Mouse (Mus musculus) olfactory bulb, adult 2 months (tissue): ENCODE results near the gene Hes2. TPM values are rescaled to one million over a fixed set of nuclear protein-coding genes. Genes with fewer than 3 reads are reported as not detected.
A peak's percentile ranks its signal among the peaks of the same experiment; 100 is the strongest.

Experiments
- H3K27ac ChIP-seq: fragments of 200-500 bp; 2 replicates; pipeline ENCODE4 v1.5.1; 2012; ENCODE audit warnings: low read depth, low read length; ENCODE audit not compliant: insufficient read depth
- H3K4me1 ChIP-seq: fragments of 200-500 bp; 2 replicates; pipeline ENCODE4 v1.6.1; 2012; ENCODE audit warnings: low read length; ENCODE audit not compliant: control insufficient read depth, insufficient read depth
- H3K4me3 ChIP-seq: fragments of 200-500 bp; 2 replicates; pipeline ENCODE4 v1.5.1; 2012; ENCODE audit warnings: mild to moderate bottlenecking, low read depth, low read length, moderate library complexity; ENCODE audit not compliant: insufficient read depth
- CTCF ChIP-seq: fragments of 200-500 bp; IDR thresholded peaks from 2 replicates; pipeline ENCODE4 v1.5.1; 2012; ENCODE audit warnings: low read depth, mild to moderate bottlenecking, low read length, moderate library complexity; ENCODE audit not compliant: insufficient read depth
- POLR2A ChIP-seq: fragments of 200-500 bp; IDR thresholded peaks from 2 replicates; pipeline ENCODE4 v1.6.1; 2012; ENCODE audit warnings: mild to moderate bottlenecking, low read depth, low read length, moderate library complexity; ENCODE audit not compliant: insufficient read depth
- WGBS: fragments of 180-500 bp; shearing (Covaris S2); methylation state at CpG from one replicate; pipeline ENCODE4 v1.1.7; 2018; 5-methylcytosine and 5-hydroxymethylcytosine counted together
- polyA plus RNA-seq: library from polyadenylated mRNA; stranded (reverse); fragments of >200 nt; gene quantifications from 2 replicates; pipeline ENCODE4 v1.2.4, GENCODE M21; 2012; ENCODE audit warnings: low replicate concordance; ENCODE audit not compliant: missing spikeins, insufficient read depth, insufficient read length

The Hes2 gene
- polyA plus RNA-seq, 1 experiment = not detected

- no peak overlapping the region for H3K27ac ChIP-seq
- no peak overlapping the region for H3K4me3 ChIP-seq
- H3K4me1 ChIP-seq = 0 out of 2 replicates have a peak, but pooled peaks cover 3% of the 10 kb centered on the region
- no peak for TF ChIP-seq POLR2A
- TF ChIP-seq CTCF = no peak
- 82% methylated on average over 10 of the region's 10 CpGs for WGBS
Measured at GRCm38 (mm10) chr4:152170286-152170685, 11.6 kb downstream of the Hes2 start.

DNA sequence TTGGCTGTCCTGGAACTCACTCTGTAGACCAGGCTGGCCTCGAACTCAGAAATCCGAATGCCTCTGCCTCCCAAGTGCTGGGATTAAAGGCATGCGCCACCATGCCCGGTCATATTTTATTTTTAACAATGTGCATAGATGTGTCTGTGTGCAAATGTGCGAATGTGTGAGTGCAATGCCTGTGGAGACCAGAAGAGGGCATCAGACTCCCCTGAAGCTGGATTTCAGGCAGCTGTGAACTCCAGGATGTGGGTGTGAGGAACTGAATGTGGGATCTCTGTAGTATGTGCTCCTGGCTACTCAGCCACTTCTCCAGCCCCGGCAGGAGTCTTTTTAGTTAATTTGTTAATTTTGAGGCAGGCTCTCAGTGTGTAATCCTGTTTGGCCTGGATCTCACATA, 12.9 kb downstream of the Hes2 start:
- Histone ChIP-seq H3K4me1 (no peaks in the 10 kb centered on the region), H3K4me3 (no peak overlapping the region), H3K27ac (no peak overlapping the region)
- TF ChIP-seq CTCF (no peak), POLR2A (no peak)
- WGBS = 80% methylated on average over 6 of the region's 6 CpGs

DNA sequence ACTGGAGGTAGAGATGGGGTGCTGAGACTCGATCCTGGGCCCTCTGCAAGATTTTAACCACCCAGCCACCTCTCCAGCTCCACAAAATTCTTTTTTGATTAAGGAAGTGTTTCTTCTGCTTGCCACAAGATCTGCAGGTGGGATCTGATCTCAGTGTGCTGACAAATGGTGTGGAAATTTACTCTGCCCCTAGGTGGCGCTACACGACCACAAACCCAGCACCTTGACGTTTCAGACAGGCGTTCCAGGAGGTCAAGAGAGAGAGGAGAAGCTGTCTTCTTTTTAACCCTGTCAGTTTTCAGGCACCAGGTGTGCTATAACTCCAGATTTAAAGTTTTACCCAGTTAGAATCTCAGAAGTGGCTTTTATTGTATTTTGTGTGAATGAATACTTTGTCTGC, 14.4 kb downstream of the Hes2 start:
- WGBS = 1% methylated on average over 5 of the region's 5 CpGs
- Histone ChIP-seq H3K4me3 (no peak overlapping the region), H3K27ac (no peak overlapping the region), H3K4me1 (peaks cover 2% of the 10 kb centered on the region; the same call in 1 of the 2 replicates)
- no peak for TF ChIP-seq POLR2A
- peak; percentile 79 for TF ChIP-seq CTCF

DNA sequence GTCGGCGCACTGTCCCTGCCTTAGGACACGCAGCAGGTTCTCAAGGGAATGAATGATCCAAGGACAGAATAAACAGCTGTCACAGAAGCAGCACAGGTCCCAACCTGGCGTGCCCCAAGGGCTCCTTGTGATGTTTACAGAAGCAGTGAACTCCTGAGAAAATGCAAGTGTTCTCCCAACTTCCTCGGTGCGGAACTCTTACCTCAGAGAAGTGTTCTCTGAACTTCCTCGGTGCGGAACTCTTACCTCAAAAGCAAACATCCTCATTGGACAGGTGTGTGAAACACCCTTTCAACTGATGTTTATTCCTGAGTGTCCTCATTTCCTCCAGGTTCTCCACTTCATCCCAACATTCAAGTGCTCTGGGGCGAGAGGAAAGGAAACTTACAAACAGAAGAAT, 15.3 kb downstream of the Hes2 start:
- Histone ChIP-seq H3K27ac (no peak overlapping the region), H3K4me1 (peaks cover 3% of the 10 kb centered on the region; the same call in 1 of the 2 replicates), H3K4me3 (no peak overlapping the region)
- 88% methylated on average over 9 of the region's 9 CpGs for WGBS
- no peak for TF ChIP-seq POLR2A
- TF ChIP-seq CTCF = no peak

DNA sequence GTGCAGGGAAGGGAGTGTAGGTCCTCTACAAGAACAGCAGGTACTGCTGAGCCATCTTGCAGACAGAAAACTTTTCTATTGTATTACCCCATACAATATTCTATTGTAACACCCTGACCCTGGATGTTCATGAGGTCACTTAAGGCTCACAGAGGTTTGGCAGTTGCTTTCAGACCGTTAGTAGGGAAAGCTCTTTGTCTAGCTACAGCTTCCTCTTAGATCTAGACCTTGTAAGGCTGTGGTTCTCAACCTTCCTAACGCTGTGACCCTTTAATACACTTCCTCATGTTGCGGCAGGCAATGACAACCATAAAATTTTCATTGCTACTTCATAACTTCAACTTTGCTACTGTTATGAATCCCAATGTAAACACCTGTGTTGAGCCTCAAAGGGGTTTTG, 18.0 kb downstream of the Hes2 start:
- TF ChIP-seq POLR2A (no peak), CTCF (no peak)
- WGBS = 92% methylated on average over 3 of the region's 3 CpGs
- Histone ChIP-seq H3K4me3 (no peak overlapping the region), H3K27ac (no peak overlapping the region), H3K4me1 (peaks cover 21% of the 10 kb centered on the region)

GRCm38 (mm10) chr4:152177174-152177536, 18.5 kb downstream of the Hes2 start:
- H3K4me3 ChIP-seq = peak overlapping the region; percentile 94
- 57% methylated on average over 6 of the region's 6 CpGs for WGBS
- TF ChIP-seq CTCF = no peak
- no peak for TF ChIP-seq POLR2A
- peak overlapping the region; percentile 81 for H3K27ac ChIP-seq
- H3K4me1 ChIP-seq = peaks cover 21% of the 10 kb centered on the region

DNA sequence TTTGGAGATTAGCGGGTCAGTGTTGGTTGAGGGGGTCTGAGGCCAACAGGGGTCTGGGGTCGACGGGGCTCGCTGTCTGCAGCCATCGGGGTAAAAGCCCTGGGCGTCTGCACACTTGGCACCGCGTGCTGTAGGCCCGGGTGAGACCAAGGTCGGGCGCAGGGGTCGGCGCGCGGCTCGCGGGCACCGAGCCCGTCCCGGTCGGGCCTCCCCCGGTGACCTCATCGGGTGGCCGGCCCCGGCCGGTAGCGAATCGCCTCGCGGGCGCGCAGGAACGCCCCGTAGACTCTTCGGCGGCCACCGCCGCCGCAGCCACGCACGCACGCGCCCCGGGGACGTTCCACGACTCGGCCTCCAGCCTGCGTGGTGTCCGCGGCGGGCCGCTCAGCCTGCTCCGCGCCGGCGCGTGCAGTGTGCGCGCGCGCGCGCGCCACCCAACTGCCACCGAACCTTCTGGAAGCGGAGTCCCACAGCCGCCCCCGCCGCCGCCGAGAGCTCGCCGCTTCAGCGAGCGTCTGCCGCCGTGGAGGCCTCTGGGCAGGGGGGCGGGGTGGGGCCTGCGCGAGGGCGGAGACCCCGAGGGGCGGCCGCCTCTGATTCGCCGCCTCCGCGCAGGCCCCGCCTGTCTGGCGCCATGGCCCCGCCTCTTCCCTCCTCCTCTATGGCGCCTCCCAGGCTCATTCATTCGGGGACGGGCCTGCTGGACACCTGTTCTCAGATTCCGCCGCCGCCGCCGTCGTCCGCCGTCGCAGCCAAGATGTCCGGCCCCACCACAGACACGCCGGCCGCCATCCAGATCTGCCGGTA, 19.1 kb downstream of the Hes2 start, which contains the start of gene Acot7:
Gene Acot7, plus strand, starts transcription at position 598 of the 807 bp plus-strand sequence.
- TF ChIP-seq CTCF = no peak
- peak; percentile 95 for TF ChIP-seq POLR2A
- under 1% methylated on average over 106 of the region's 108 CpGs for WGBS

GRCm38 (mm10) chr4:152178344-152178864, 19.7 kb downstream of the Hes2 start:
- Histone ChIP-seq H3K4me1 (peaks cover 21% of the 10 kb centered on the region), H3K27ac (peak overlapping the region; percentile 33), H3K4me3 (peak overlapping the region; percentile 94)
- TF ChIP-seq CTCF = no peak
- TF ChIP-seq POLR2A = no peak
- WGBS = under 1% methylated on average over 35 of the region's 35 CpGs

More for the DNA sequence above, 19.1 kb downstream of the Hes2 start, which contains the start of gene Acot7:
- Histone ChIP-seq H3K4me1 (peaks cover 21% of the 10 kb centered on the region), H3K4me3 (peak within 1 kb of the TSS; percentile 94), H3K27ac (peak within 1 kb of the TSS; percentile 81)

- peaks cover 21% of the 10 kb centered on the region for H3K4me1 ChIP-seq
- 20% methylated on average over 16 of the region's 16 CpGs for WGBS
- peak overlapping the region; percentile 94 for H3K4me3 ChIP-seq
- peak overlapping the region; percentile 33; the same call in 1 of the 2 replicates for H3K27ac ChIP-seq
- TF ChIP-seq POLR2A (no peak), CTCF (no peak)
Measured at GRCm38 (mm10) chr4:152178916-152179705, 20.4 kb downstream of the Hes2 start.
